Mouse (Mus musculus): ENCODE data around the gene Polr3gl. TPM values are rescaled to one million over a fixed set of nuclear protein-coding genes. Genes with fewer than 3 reads are reported as not detected.

Polr3gl gene
- polyA plus RNA-seq, 1 experiment from 2014 or later: 32.1 TPM

GRCm38 (mm10) chr3:96559398-96559910 lies 34.5 kb downstream of the Polr3gl start:
- H3K4me2 ChIP-seq (replicated peaks; ENCODE audit: low read depth, low read length): peak overlapping the region; percentile 73
- peak overlapping the region; percentile 75; the same call in 1 of the 2 replicates for H3K27ac ChIP-seq (ENCODE audit: low read length)
- no peak for ATAC-seq (ENCODE audit: low FRiP score, low TSS enrichment)
- WGBS: 60% methylated on average over 12 of the region's 12 CpGs
- H3K36me3 ChIP-seq (ENCODE audit: insufficient read depth, low read length): peaks cover 20% of the 10 kb centered on the region
- no peaks in the 10 kb centered on the region for H3K27me3 ChIP-seq (ENCODE audit: insufficient read depth, low read length)
- peak overlapping the region; percentile 93 for H3K4me3 ChIP-seq (ENCODE audit: low read length)
- peak overlapping the region; percentile 97 for H3K9ac ChIP-seq (replicated peaks; ENCODE audit: low read length)
- H3K9me3 ChIP-seq (ENCODE audit: low read length): no peaks in the 10 kb centered on the region
- peaks cover 60% of the 10 kb centered on the region for H3K4me1 ChIP-seq (ENCODE audit: insufficient read depth, low read length)

GRCm38 (mm10) chr3:96558668-96559196 lies 35.2 kb downstream of the Polr3gl start:
- ATAC-seq (ENCODE audit: low FRiP score, low TSS enrichment): no peak
- Histone ChIP-seq H3K27me3 (ENCODE audit: insufficient read depth, low read length) (no peaks in the 10 kb centered on the region), H3K9ac (replicated peaks; ENCODE audit: low read length) (peak overlapping the region; percentile 97), H3K9me3 (ENCODE audit: low read length) (no peaks in the 10 kb centered on the region), H3K4me2 (replicated peaks; ENCODE audit: low read depth, low read length) (peak overlapping the region; percentile 73), H3K4me3 (ENCODE audit: low read length) (peak overlapping the region; percentile 93), H3K36me3 (ENCODE audit: insufficient read depth, low read length) (peaks cover 20% of the 10 kb centered on the region), H3K4me1 (ENCODE audit: insufficient read depth, low read length) (peaks cover 54% of the 10 kb centered on the region), H3K27ac (ENCODE audit: low read length) (peak overlapping the region; percentile 97)
- 18% methylated on average over 10 of the region's 10 CpGs for WGBS

GRCm38 (mm10) chr3:96558159-96558558 lies 35.8 kb downstream of the Polr3gl start:
- Histone ChIP-seq H3K4me1 (ENCODE audit: insufficient read depth, low read length) (peaks cover 54% of the 10 kb centered on the region), H3K27ac (ENCODE audit: low read length) (peak overlapping the region; percentile 97), H3K9me3 (ENCODE audit: low read length) (no peaks in the 10 kb centered on the region), H3K27me3 (ENCODE audit: insufficient read depth, low read length) (no peaks in the 10 kb centered on the region), H3K9ac (replicated peaks; ENCODE audit: low read length) (peak overlapping the region; percentile 97), H3K36me3 (ENCODE audit: insufficient read depth, low read length) (peaks cover 20% of the 10 kb centered on the region), H3K4me2 (replicated peaks; ENCODE audit: low read depth, low read length) (peak overlapping the region; percentile 73), H3K4me3 (ENCODE audit: low read length) (peak overlapping the region; percentile 93)
- WGBS: 0% methylated on average over 17 of the region's 17 CpGs
- ATAC-seq (ENCODE audit: low FRiP score, low TSS enrichment): no peak; the same call in 1 of the 2 replicates

- H3K9ac ChIP-seq (replicated peaks; ENCODE audit: low read length): peak within 1 kb of the TSS; percentile 97
- no peaks in the 10 kb centered on the region for H3K27me3 ChIP-seq (ENCODE audit: insufficient read depth, low read length)
- under 1% methylated on average over 26 of the region's 26 CpGs for WGBS
- H3K9me3 ChIP-seq (ENCODE audit: low read length): no peaks in the 10 kb centered on the region
- H3K4me2 ChIP-seq (replicated peaks; ENCODE audit: low read depth, low read length): peak within 1 kb of the TSS; percentile 89
- H3K4me3 ChIP-seq (ENCODE audit: low read length): peak within 1 kb of the TSS; percentile 93
- peaks cover 54% of the 10 kb centered on the region for H3K4me1 ChIP-seq (ENCODE audit: insufficient read depth, low read length)
- peaks cover 20% of the 10 kb centered on the region for H3K36me3 ChIP-seq (ENCODE audit: insufficient read depth, low read length)
- H3K27ac ChIP-seq (ENCODE audit: low read length): peak within 1 kb of the TSS; percentile 98
- ATAC-seq (ENCODE audit: low FRiP score, low TSS enrichment): peak; percentile 99
Observed at GRCm38 (mm10) chr3:96557694-96558093, 36.3 kb downstream of the Polr3gl start, which contains the start of gene Txnip. Gene Txnip, plus strand, starts transcription at chr3:96557957.

- peak overlapping the region; percentile 98 for H3K27ac ChIP-seq (ENCODE audit: low read length)
- ATAC-seq (ENCODE audit: low FRiP score, low TSS enrichment): no peak
- H3K4me2 ChIP-seq (replicated peaks; ENCODE audit: low read depth, low read length): peak overlapping the region; percentile 89
- H3K9ac ChIP-seq (replicated peaks; ENCODE audit: low read length): peak overlapping the region; percentile 85
- peaks cover 20% of the 10 kb centered on the region for H3K36me3 ChIP-seq (ENCODE audit: insufficient read depth, low read length)
- H3K9me3 ChIP-seq (ENCODE audit: low read length): no peaks in the 10 kb centered on the region
- H3K27me3 ChIP-seq (ENCODE audit: insufficient read depth, low read length): no peaks in the 10 kb centered on the region
- peak overlapping the region; percentile 93 for H3K4me3 ChIP-seq (ENCODE audit: low read length)
- 6% methylated on average over 22 of the region's 22 CpGs for WGBS
- peaks cover 52% of the 10 kb centered on the region for H3K4me1 ChIP-seq (ENCODE audit: insufficient read depth, low read length)
Observed at GRCm38 (mm10) chr3:96556651-96557635, 37.0 kb downstream of the Polr3gl start.

- peak overlapping the region; percentile 80; the same call in 1 of the 2 replicates for H3K27ac ChIP-seq (ENCODE audit: low read length)
- no peaks in the 10 kb centered on the region for H3K9me3 ChIP-seq (ENCODE audit: low read length)
- peaks cover 16% of the 10 kb centered on the region for H3K36me3 ChIP-seq (ENCODE audit: insufficient read depth, low read length)
- H3K4me3 ChIP-seq (ENCODE audit: low read length): peak overlapping the region; percentile 93; the same call in 1 of the 2 replicates
- WGBS: 77% methylated on average over 15 of the region's 15 CpGs
- H3K4me1 ChIP-seq (ENCODE audit: insufficient read depth, low read length): peaks cover 46% of the 10 kb centered on the region
- H3K4me2 ChIP-seq (replicated peaks; ENCODE audit: low read depth, low read length): peak overlapping the region; percentile 89
- no peaks in the 10 kb centered on the region for H3K27me3 ChIP-seq (ENCODE audit: insufficient read depth, low read length)
- no peak for ATAC-seq (ENCODE audit: low FRiP score, low TSS enrichment)
- 0 out of 2 replicates have a peak overlapping the region, but pooled peaks have one; percentile 85 for H3K9ac ChIP-seq (replicated peaks; ENCODE audit: low read length)
Observed at GRCm38 (mm10) chr3:96555999-96556614, 37.9 kb downstream of the Polr3gl start.

GRCm38 (mm10) chr3:96555041-96555596 lies 38.9 kb downstream of the Polr3gl start:
- no peak for ATAC-seq (ENCODE audit: low FRiP score, low TSS enrichment)
- 45% methylated on average over 12 of the region's 12 CpGs for WGBS
- H3K27me3 ChIP-seq (ENCODE audit: insufficient read depth, low read length): no peaks in the 10 kb centered on the region
- peak overlapping the region; percentile 80 for H3K27ac ChIP-seq (ENCODE audit: low read length)
- no peak overlapping the region for H3K4me3 ChIP-seq (ENCODE audit: low read length)
- peak overlapping the region; percentile 19 for H3K9ac ChIP-seq (replicated peaks; ENCODE audit: low read length)
- H3K4me1 ChIP-seq (ENCODE audit: insufficient read depth, low read length): peaks cover 36% of the 10 kb centered on the region
- no peaks in the 10 kb centered on the region for H3K9me3 ChIP-seq (ENCODE audit: low read length)
- peaks cover 6% of the 10 kb centered on the region for H3K36me3 ChIP-seq (ENCODE audit: insufficient read depth, low read length)
- 0 out of 2 replicates have a peak overlapping the region, but pooled peaks have one; percentile 5 for H3K4me2 ChIP-seq (replicated peaks; ENCODE audit: low read depth, low read length)

GRCm38 (mm10) chr3:96554251-96554650 lies 39.7 kb downstream of the Polr3gl start:
- Histone ChIP-seq H3K4me1 (ENCODE audit: insufficient read depth, low read length) (peaks cover 28% of the 10 kb centered on the region), H3K36me3 (ENCODE audit: insufficient read depth, low read length) (no peaks in the 10 kb centered on the region), H3K9ac (replicated peaks; ENCODE audit: low read length) (no peak overlapping the region), H3K4me3 (ENCODE audit: low read length) (no peak overlapping the region), H3K27me3 (ENCODE audit: insufficient read depth, low read length) (no peaks in the 10 kb centered on the region), H3K4me2 (replicated peaks; ENCODE audit: low read depth, low read length) (no peak overlapping the region), H3K9me3 (ENCODE audit: low read length) (no peaks in the 10 kb centered on the region), H3K27ac (ENCODE audit: low read length) (no peak overlapping the region)
- WGBS: 82% methylated on average over 6 of the region's 6 CpGs
- no peak for ATAC-seq (ENCODE audit: low FRiP score, low TSS enrichment)

GRCm38 (mm10) chr3:96553601-96554000 lies 40.4 kb downstream of the Polr3gl start:
- no peaks in the 10 kb centered on the region for H3K27me3 ChIP-seq (ENCODE audit: insufficient read depth, low read length)
- 88% methylated on average over 6 of the region's 6 CpGs for WGBS
- no peak for ATAC-seq (ENCODE audit: low FRiP score, low TSS enrichment)
- H3K9ac ChIP-seq (replicated peaks; ENCODE audit: low read length): no peak overlapping the region
- peaks cover 27% of the 10 kb centered on the region for H3K4me1 ChIP-seq (ENCODE audit: insufficient read depth, low read length)
- H3K36me3 ChIP-seq (ENCODE audit: insufficient read depth, low read length): no peaks in the 10 kb centered on the region
- H3K4me3 ChIP-seq (ENCODE audit: low read length): no peak overlapping the region
- no peak overlapping the region for H3K27ac ChIP-seq (ENCODE audit: low read length)
- H3K9me3 ChIP-seq (ENCODE audit: low read length): no peaks in the 10 kb centered on the region
- no peak overlapping the region for H3K4me2 ChIP-seq (replicated peaks; ENCODE audit: low read depth, low read length)
